Mouse (Mus musculus) cerebellum, adult 2 months (tissue): Measurements from ENCODE around the gene Phc2. TPM values are rescaled to one million over a fixed set of nuclear protein-coding genes. Genes with fewer than 3 reads are reported as not detected.

Experiments
- DNase-seq, 2 experiments: peaks; one replicate each; pipeline ENCODE4 v3.0.0; 2021
- H3K27ac ChIP-seq: fragments of 200-500 bp; 2 replicates; pipeline ENCODE4 v1.5.1; 2012; ENCODE audit warnings: low read length, control low read depth, inconsistent platforms; ENCODE audit not compliant: insufficient read depth
- H3K27me3 ChIP-seq: fragments of 200-500 bp; 2 replicates; pipeline ENCODE4 v1.6.1; 2012; ENCODE audit warnings: inconsistent platforms, mild to moderate bottlenecking, low read length, moderate library complexity; ENCODE audit not compliant: control insufficient read depth, insufficient read depth
- H3K4me1 ChIP-seq: fragments of 200-500 bp; 2 replicates; pipeline ENCODE4 v1.6.1; 2011; ENCODE audit warnings: low read length; ENCODE audit not compliant: control insufficient read depth, insufficient read depth
- H3K4me3 ChIP-seq: fragments of 200-500 bp; replicated peaks from 2 replicates; pipeline ENCODE3; 2011; ENCODE audit warnings: mild to moderate bottlenecking, low read depth, low read length, control low read depth; ENCODE audit not compliant: insufficient read depth
- CTCF ChIP-seq: fragments of 200-500 bp; IDR thresholded peaks from 2 replicates; pipeline ENCODE4 v1.5.1; 2011; ENCODE audit warnings: low read depth, mild to moderate bottlenecking, control low read depth, low read length, moderate library complexity, borderline replicate concordance; ENCODE audit not compliant: insufficient read depth
- POLR2A ChIP-seq: fragments of 200-500 bp; IDR thresholded peaks from 2 replicates; pipeline ENCODE4 v1.6.1; 2011; ENCODE audit warnings: low read length, control low read depth, borderline replicate concordance; ENCODE audit not compliant: insufficient read depth
- WGBS: fragments of 180-500 bp; shearing (Covaris S2); methylation state at CpG from one replicate; pipeline ENCODE4 v1.1.7; 2018; 5-methylcytosine and 5-hydroxymethylcytosine counted together
- polyA plus RNA-seq: library from polyadenylated mRNA; depleted of rRNA; stranded (reverse); fragments of >200 nt; gene quantifications from 2 replicates; pipeline ENCODE4 v1.2.3, GENCODE M21; 2012

Gene Phc2
- polyA plus RNA-seq, 1 experiment, result 133 TPM

- Histone ChIP-seq H3K4me1 (peaks cover 16% of the 10 kb centered on the region), H3K27me3 (no peaks in the 10 kb centered on the region)
These were observed 34.0 kb downstream of the Phc2 start for GRCm38 (mm10) chr4:128688513-128688913.

DNA sequence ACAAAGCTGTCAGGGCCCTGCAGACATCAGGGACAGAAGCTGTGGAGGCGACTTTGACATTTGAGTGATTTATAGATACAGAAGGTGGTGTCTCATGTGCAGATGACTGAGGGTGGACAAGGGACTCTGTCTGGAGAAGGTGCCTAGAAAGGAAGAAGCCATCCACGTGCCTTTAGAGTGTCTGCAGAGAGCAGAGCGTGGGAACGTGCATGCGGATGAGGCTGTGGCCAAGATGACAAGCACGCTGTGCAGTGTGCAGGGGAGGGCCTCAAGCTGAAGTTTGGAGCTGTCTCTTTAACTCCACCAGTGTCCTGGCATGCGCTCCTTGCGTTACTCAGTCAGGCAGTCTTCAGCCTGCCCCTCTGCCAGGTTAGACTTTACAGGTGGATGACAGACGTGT lies 34.5 kb downstream of the Phc2 start:
- 64% methylated on average over 9 of the region's 9 CpGs for WGBS
- H3K4me1 ChIP-seq, result peaks cover 18% of the 10 kb centered on the region

More at GRCm38 (mm10) chr4:128688513-128688913, 34.0 kb downstream of the Phc2 start:
- WGBS, result 72% methylated on average over 6 of the region's 6 CpGs
- H3K27ac ChIP-seq, result no peak overlapping the region
- no peak for TF ChIP-seq CTCF
- no peak for DNase-seq
- H3K4me3 ChIP-seq, result no peak overlapping the region

DNA sequence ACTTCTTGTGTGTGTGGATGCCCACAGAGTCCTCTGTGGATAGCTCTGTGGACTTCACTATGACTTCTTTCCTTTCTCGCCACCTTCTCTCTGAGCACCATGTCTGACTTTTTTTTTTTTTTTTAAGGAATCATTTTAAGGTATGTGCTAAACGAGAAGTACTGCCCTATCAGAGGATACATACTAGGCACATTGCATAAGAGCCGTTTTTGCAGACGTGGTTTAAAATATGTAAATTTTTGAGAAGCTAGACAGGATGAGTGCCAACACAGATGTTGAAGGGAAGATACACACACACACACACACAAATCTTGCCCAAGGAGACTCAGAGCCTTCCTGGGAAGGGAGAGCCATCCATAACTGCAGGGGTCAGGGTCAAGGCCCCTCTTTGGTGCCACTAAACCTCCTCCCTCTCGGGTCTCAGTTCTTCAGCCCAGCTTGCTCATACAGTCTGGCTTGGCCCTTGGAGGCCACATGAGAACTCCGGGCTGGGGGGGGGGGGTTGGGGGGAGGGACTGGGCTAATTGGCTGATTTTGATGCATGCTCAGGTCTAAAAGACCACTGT lies 35.3 kb downstream of the Phc2 start:
- peaks cover 21% of the 10 kb centered on the region for H3K4me1 ChIP-seq
- no peak overlapping the region for H3K4me3 ChIP-seq
- TF ChIP-seq CTCF, result no peak
- no peak for TF ChIP-seq POLR2A
- no peaks in the 10 kb centered on the region for H3K27me3 ChIP-seq
- no peak overlapping the region for H3K27ac ChIP-seq
- no peak for DNase-seq
- WGBS, result 75% methylated on average over 6 of the region's 6 CpGs

More for the DNA sequence above, 34.5 kb downstream of the Phc2 start:
- TF ChIP-seq CTCF (no peak), POLR2A (no peak)
- Histone ChIP-seq H3K27me3 (no peaks in the 10 kb centered on the region), H3K4me3 (no peak overlapping the region), H3K27ac (no peak overlapping the region)
- no peak for DNase-seq

GRCm38 (mm10) chr4:128691195-128691594 lies 36.7 kb downstream of the Phc2 start:
- WGBS, result 97% methylated on average over 4 of the region's 4 CpGs
- peaks cover 34% of the 10 kb centered on the region for H3K4me1 ChIP-seq
- no peak for DNase-seq
- no peak overlapping the region for H3K4me3 ChIP-seq
- no peak overlapping the region for H3K27ac ChIP-seq
- H3K27me3 ChIP-seq, result no peaks in the 10 kb centered on the region
- no peak for TF ChIP-seq CTCF
- no peak for TF ChIP-seq POLR2A

DNA sequence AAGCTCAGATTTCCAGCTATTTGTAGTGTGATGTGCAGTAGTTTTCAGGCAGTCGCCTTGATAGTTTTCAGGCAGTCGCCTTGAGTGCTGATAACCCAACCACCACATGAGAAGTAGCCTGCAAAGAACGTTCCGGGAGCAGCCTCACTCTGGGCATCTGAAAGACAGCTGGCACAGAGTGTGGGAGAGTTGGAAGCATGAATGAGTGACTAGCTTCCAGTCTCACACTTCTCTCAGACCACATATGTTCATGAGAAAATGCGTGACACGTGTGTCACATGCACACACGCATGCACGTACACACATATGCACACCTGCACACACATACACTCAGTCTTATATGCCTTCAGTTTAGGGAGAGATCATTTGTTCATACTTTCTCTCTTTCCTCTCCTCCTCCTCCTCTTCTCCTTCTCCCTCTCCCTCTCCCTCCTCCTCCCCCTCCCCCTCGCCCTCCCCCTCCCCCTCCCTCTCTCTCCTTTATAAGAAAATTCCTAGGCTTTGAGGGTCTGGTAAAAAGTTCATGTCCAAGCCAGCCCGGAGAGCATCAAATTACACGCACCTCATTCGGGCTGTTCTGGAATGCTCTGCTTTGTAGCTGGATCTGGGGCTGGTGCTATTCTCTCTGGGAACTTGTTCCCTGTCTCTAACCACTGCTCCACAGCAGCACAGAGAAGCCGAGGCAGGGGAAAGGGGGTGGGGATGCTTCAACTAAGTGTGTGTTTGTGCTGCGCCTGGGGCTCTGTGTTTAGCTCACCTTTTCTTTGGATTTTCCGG lies 37.8 kb downstream of the Phc2 start:
- no peak overlapping the region for H3K27ac ChIP-seq
- WGBS, result 59% methylated on average over 14 of the region's 15 CpGs
- H3K4me3 ChIP-seq, result no peak overlapping the region
- no peak for DNase-seq
- no peaks in the 10 kb centered on the region for H3K27me3 ChIP-seq
- peaks cover 35% of the 10 kb centered on the region for H3K4me1 ChIP-seq
- TF ChIP-seq CTCF, result no peak
- no peak for TF ChIP-seq POLR2A

- 44% methylated on average over 5 of the region's 5 CpGs for WGBS
- H3K4me3 ChIP-seq, result no peak overlapping the region
- DNase-seq, result no peak
- no peaks in the 10 kb centered on the region for H3K27me3 ChIP-seq
- peaks cover 43% of the 10 kb centered on the region for H3K4me1 ChIP-seq
- TF ChIP-seq POLR2A, result no peak
- TF ChIP-seq CTCF, result no peak
- H3K27ac ChIP-seq, result no peak overlapping the region
These were observed 38.7 kb downstream of the Phc2 start for GRCm38 (mm10) chr4:128693207-128693606.

GRCm38 (mm10) chr4:128694315-128694714 lies 39.8 kb downstream of the Phc2 start:
- H3K4me1 ChIP-seq, result peaks cover 43% of the 10 kb centered on the region
- H3K27ac ChIP-seq, result no peak overlapping the region
- no peak for DNase-seq
- H3K27me3 ChIP-seq, result no peaks in the 10 kb centered on the region
- no peak overlapping the region for H3K4me3 ChIP-seq
- TF ChIP-seq POLR2A (no peak), CTCF (no peak)

- DNase-seq, result peak in 1 of 2 experiments; percentile 55
- H3K4me3 ChIP-seq, result no peak overlapping the region
- H3K27me3 ChIP-seq, result no peaks in the 10 kb centered on the region
- no peak for TF ChIP-seq CTCF
- TF ChIP-seq POLR2A, result no peak
- H3K27ac ChIP-seq, result no peak overlapping the region
- H3K4me1 ChIP-seq, result peaks cover 41% of the 10 kb centered on the region
- WGBS, result 48% methylated on average over 7 of the region's 7 CpGs
These were observed 40.6 kb downstream of the Phc2 start for GRCm38 (mm10) chr4:128695149-128695548.
